Mouse (Mus musculus): Measurements from ENCODE around the gene Mfsd12. TPM values are rescaled to one million over a fixed set of nuclear protein-coding genes. Genes with fewer than 3 reads are reported as not detected.

Gene Mfsd12
- 4.8 and 6.9 TPM in 2 replicates for polyA plus RNA-seq (2014; fragmentation: Nextera tagmentation; extraction: Ambion mirVana)

DNA sequence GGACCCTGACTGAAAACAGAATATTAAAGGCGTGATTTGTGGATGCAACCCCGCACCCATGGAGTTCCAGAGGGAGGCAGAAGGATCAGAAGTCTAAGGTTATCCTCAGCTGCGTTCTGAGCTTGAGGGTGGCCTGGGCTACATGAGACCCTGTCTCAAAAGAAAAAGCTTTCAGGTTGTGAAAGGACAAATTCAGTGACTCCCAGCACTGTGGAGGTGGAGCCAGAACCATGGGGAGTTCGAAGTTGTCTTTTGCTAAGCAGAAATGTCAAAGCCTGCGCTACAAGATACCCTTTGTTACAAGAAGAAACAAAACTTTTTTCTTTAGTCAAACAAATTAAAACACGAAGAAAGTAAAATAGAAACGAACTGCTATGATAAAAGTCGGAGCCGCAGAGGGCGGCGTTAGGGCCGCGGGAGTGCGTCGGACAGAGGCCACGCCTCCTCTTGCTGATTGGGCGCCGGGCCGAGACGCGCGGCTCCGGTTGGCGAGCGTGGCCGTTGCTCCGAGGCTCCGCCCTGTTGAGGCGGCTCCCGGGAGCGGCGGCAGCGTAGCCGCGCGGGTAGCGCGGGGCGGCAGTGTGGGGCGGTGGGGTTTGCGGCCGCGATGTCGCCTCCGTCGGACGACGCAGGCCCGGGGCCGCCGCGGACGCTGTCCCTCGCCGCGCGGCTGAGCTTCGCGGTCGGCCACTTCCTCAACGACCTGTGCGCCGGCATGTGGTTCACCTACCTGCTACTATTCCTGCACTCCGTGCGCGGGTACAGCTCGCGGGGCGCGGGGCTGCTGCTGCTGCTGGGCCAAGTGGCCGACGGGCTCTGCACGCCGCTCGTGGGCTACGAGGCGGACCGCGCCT, at the start of gene Mfsd12:
Gene Mfsd12, plus strand, starts transcription at position 501 of the 854 bp plus-strand sequence.
- H3K9ac ChIP-seq (ENCODE audit: low read length), result peak within 1 kb of the TSS; percentile 73
- H3K27ac ChIP-seq (ENCODE audit: low read depth), result no peak within 1 kb of the TSS
- H3K27me3 ChIP-seq (replicated peaks; ENCODE audit: control insufficient read depth, insufficient read depth, low read length), result no peaks in the 10 kb centered on the region
- ATAC-seq (replicated peaks; ENCODE audit: low FRiP score, low TSS enrichment, low read depth) (peak; percentile 82), DNase-seq (ENCODE audit: low spot score) (no peak)
- peak within 1 kb of the TSS; percentile 97 for H3K4me2 ChIP-seq (ENCODE audit: low read length)
- H3K9me3 ChIP-seq (ENCODE audit: control insufficient read depth, low read length), result no peaks in the 10 kb centered on the region
- H3K36me3 ChIP-seq (ENCODE audit: control insufficient read depth, insufficient read depth, low read length), result peaks cover 6% of the 10 kb centered on the region; the same call in 1 of the 2 replicates
- peak within 1 kb of the TSS; percentile 71 for H3K4me3 ChIP-seq (ENCODE audit: low read depth, low read length)
- WGBS, result 2% methylated on average over 78 of the region's 79 CpGs
- H3K4me1 ChIP-seq (replicated peaks; ENCODE audit: control insufficient read depth, insufficient read depth, low read length), result peaks cover 18% of the 10 kb centered on the region

- Histone ChIP-seq H3K4me1 (replicated peaks; ENCODE audit: control insufficient read depth, insufficient read depth, low read length) (no peaks in the 10 kb centered on the region; the same call in 1 of the 2 replicates), H3K27ac (ENCODE audit: low read depth) (no peak overlapping the region), H3K27me3 (replicated peaks; ENCODE audit: control insufficient read depth, insufficient read depth, low read length) (no peaks in the 10 kb centered on the region), H3K9me3 (ENCODE audit: control insufficient read depth, low read length) (no peaks in the 10 kb centered on the region), H3K4me3 (ENCODE audit: low read depth, low read length) (no peak overlapping the region), H3K9ac (ENCODE audit: low read length) (no peak overlapping the region), H3K4me2 (ENCODE audit: low read length) (no peak overlapping the region), H3K36me3 (ENCODE audit: control insufficient read depth, insufficient read depth, low read length) (peaks cover 90% of the 10 kb centered on the region)
- 82% methylated on average over 5 of the region's 5 CpGs for WGBS
- ATAC-seq (replicated peaks; ENCODE audit: low FRiP score, low TSS enrichment, low read depth) (no peak), DNase-seq (ENCODE audit: low spot score) (no peak)
Observed at GRCm38 (mm10) chr10:81309571-81309970, 47.7 kb upstream of the Mfsd12 start.

GRCm38 (mm10) chr10:81313581-81313980, 43.7 kb upstream of the Mfsd12 start:
- no peak overlapping the region for H3K4me3 ChIP-seq (ENCODE audit: low read depth, low read length)
- 96% methylated on average over 13 of the region's 13 CpGs for WGBS
- H3K36me3 ChIP-seq (ENCODE audit: control insufficient read depth, insufficient read depth, low read length), result peaks cover 84% of the 10 kb centered on the region

DNA sequence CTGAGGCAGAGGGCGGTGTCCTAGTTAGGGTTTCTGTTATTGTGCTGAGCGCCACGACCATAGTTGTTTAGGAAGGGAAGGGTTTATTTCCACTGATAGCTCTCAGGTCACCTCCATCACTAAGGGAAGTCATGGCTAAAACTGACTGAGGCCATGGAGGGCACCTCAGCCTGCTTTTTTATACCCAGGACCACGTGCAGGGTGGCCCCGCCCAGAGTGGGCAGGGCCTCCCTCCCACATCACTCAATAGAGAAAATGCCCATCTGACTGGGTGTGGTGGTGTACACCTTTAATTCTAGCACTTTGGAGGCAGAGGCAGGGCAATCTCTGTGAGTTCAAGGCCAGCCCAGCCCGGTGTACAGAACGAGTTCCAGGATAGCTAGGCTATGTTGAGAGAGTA, 43.1 kb upstream of the Mfsd12 start:
- DNase-seq (ENCODE audit: low spot score) (no peak), ATAC-seq (replicated peaks; ENCODE audit: low FRiP score, low TSS enrichment, low read depth) (no peak)
- H3K9me3 ChIP-seq (ENCODE audit: control insufficient read depth, low read length), result no peaks in the 10 kb centered on the region
- WGBS, result 76% methylated on average over 7 of the region's 7 CpGs
- H3K36me3 ChIP-seq (ENCODE audit: control insufficient read depth, insufficient read depth, low read length), result peaks cover 78% of the 10 kb centered on the region
- H3K27ac ChIP-seq (ENCODE audit: low read depth), result no peak overlapping the region
- peaks cover 13% of the 10 kb centered on the region for H3K4me1 ChIP-seq (replicated peaks; ENCODE audit: control insufficient read depth, insufficient read depth, low read length)
- no peak overlapping the region for H3K4me3 ChIP-seq (ENCODE audit: low read depth, low read length)
- no peak overlapping the region for H3K9ac ChIP-seq (ENCODE audit: low read length)
- no peaks in the 10 kb centered on the region for H3K27me3 ChIP-seq (replicated peaks; ENCODE audit: control insufficient read depth, insufficient read depth, low read length)
- no peak overlapping the region for H3K4me2 ChIP-seq (ENCODE audit: low read length)

More at GRCm38 (mm10) chr10:81313581-81313980, 43.7 kb upstream of the Mfsd12 start:
- H3K9ac ChIP-seq (ENCODE audit: low read length), result no peak overlapping the region
- H3K4me1 ChIP-seq (replicated peaks; ENCODE audit: control insufficient read depth, insufficient read depth, low read length), result peaks cover 9% of the 10 kb centered on the region
- no peak for ATAC-seq (replicated peaks; ENCODE audit: low FRiP score, low TSS enrichment, low read depth)
- no peak overlapping the region for H3K27ac ChIP-seq (ENCODE audit: low read depth)
- no peak overlapping the region for H3K4me2 ChIP-seq (ENCODE audit: low read length)
- H3K9me3 ChIP-seq (ENCODE audit: control insufficient read depth, low read length), result no peaks in the 10 kb centered on the region
- H3K27me3 ChIP-seq (replicated peaks; ENCODE audit: control insufficient read depth, insufficient read depth, low read length), result no peaks in the 10 kb centered on the region
- DNase-seq (ENCODE audit: low spot score), result no peak

- no peaks in the 10 kb centered on the region for H3K27me3 ChIP-seq (replicated peaks; ENCODE audit: control insufficient read depth, insufficient read depth, low read length)
- no peak overlapping the region for H3K27ac ChIP-seq (ENCODE audit: low read depth)
- no peak overlapping the region for H3K4me3 ChIP-seq (ENCODE audit: low read depth, low read length)
- peaks cover 21% of the 10 kb centered on the region for H3K4me1 ChIP-seq (replicated peaks; ENCODE audit: control insufficient read depth, insufficient read depth, low read length)
- H3K36me3 ChIP-seq (ENCODE audit: control insufficient read depth, insufficient read depth, low read length), result peaks cover 64% of the 10 kb centered on the region
- H3K4me2 ChIP-seq (ENCODE audit: low read length), result no peak overlapping the region
- 93% methylated on average over 16 of the region's 16 CpGs for WGBS
- no peak overlapping the region for H3K9ac ChIP-seq (ENCODE audit: low read length)
- ATAC-seq (replicated peaks; ENCODE audit: low FRiP score, low TSS enrichment, low read depth), result no peak
- DNase-seq (ENCODE audit: low spot score), result no peak
- H3K9me3 ChIP-seq (ENCODE audit: control insufficient read depth, low read length), result no peaks in the 10 kb centered on the region
Observed at GRCm38 (mm10) chr10:81315587-81315986, 41.7 kb upstream of the Mfsd12 start.

- WGBS, result 47% methylated on average over 16 of the region's 16 CpGs
- Histone ChIP-seq H3K36me3 (ENCODE audit: control insufficient read depth, insufficient read depth, low read length) (peaks cover 55% of the 10 kb centered on the region), H3K4me1 (replicated peaks; ENCODE audit: control insufficient read depth, insufficient read depth, low read length) (peaks cover 21% of the 10 kb centered on the region), H3K27ac (ENCODE audit: low read depth) (no peak overlapping the region), H3K27me3 (replicated peaks; ENCODE audit: control insufficient read depth, insufficient read depth, low read length) (no peaks in the 10 kb centered on the region), H3K9me3 (ENCODE audit: control insufficient read depth, low read length) (no peaks in the 10 kb centered on the region), H3K4me3 (ENCODE audit: low read depth, low read length) (peak overlapping the region; percentile 20; the same call in 1 of the 2 replicates), H3K9ac (ENCODE audit: low read length) (peak overlapping the region; percentile 27; the same call in 1 of the 2 replicates), H3K4me2 (ENCODE audit: low read length) (peak overlapping the region; percentile 46)
- ATAC-seq (replicated peaks; ENCODE audit: low FRiP score, low TSS enrichment, low read depth) (no peak), DNase-seq (ENCODE audit: low spot score) (no peak)
Observed at GRCm38 (mm10) chr10:81316338-81317060, 40.8 kb upstream of the Mfsd12 start.

- WGBS, result 22% methylated on average over 20 of the region's 20 CpGs
- H3K9me3 ChIP-seq (ENCODE audit: control insufficient read depth, low read length), result no peaks in the 10 kb centered on the region
- peak overlapping the region; percentile 20; the same call in 1 of the 2 replicates for H3K4me3 ChIP-seq (ENCODE audit: low read depth, low read length)
- no peak overlapping the region for H3K27ac ChIP-seq (ENCODE audit: low read depth)
- no peak for ATAC-seq (replicated peaks; ENCODE audit: low FRiP score, low TSS enrichment, low read depth)
- H3K36me3 ChIP-seq (ENCODE audit: control insufficient read depth, insufficient read depth, low read length), result peaks cover 47% of the 10 kb centered on the region
- H3K4me1 ChIP-seq (replicated peaks; ENCODE audit: control insufficient read depth, insufficient read depth, low read length), result peaks cover 28% of the 10 kb centered on the region
- DNase-seq (ENCODE audit: low spot score), result no peak
- peak overlapping the region; percentile 27; the same call in 1 of the 2 replicates for H3K9ac ChIP-seq (ENCODE audit: low read length)
- H3K27me3 ChIP-seq (replicated peaks; ENCODE audit: control insufficient read depth, insufficient read depth, low read length), result no peaks in the 10 kb centered on the region
- peak overlapping the region; percentile 46 for H3K4me2 ChIP-seq (ENCODE audit: low read length)
Observed at GRCm38 (mm10) chr10:81317273-81317672, 40.0 kb upstream of the Mfsd12 start.

DNA sequence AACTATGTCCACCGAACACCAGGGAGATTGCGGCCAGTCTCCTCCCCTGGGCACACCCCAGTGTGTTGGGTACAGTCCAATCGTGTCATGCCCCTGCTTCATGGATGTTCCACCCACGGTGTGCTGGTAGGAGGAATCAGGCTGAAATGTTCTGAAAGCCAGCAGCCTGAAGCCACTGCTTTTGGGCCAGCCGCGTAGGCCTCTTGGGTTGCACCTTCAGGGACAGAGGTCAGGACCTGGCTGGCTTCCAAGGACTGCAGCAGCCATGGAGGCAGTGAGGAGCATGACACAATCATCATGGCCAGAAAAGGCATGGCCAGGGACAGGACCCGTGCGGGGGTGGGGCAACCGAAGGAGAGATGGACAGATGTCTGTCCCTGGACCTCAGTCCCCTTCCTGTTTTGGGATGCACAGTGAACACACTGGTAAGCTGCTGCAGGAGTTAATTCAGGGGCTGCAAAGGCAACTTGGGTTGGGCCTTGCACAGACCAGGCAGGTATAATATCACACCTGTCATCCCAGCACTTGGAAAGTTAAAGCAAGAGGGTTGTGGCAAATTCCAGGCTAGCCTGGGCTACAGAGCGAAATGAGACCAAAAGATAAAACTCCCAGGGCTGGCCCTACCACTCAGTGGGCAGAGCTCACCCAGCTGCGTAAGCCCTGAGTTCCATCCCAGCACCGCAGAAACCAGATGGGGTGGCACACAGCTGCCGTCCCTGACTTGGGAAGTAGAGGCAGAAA, 38.5 kb upstream of the Mfsd12 start:
- no peak overlapping the region for H3K4me3 ChIP-seq (ENCODE audit: low read depth, low read length)
- peak overlapping the region; percentile 37; the same call in 1 of the 2 replicates for H3K9ac ChIP-seq (ENCODE audit: low read length)
- no peak overlapping the region for H3K4me2 ChIP-seq (ENCODE audit: low read length)
- H3K27me3 ChIP-seq (replicated peaks; ENCODE audit: control insufficient read depth, insufficient read depth, low read length), result no peaks in the 10 kb centered on the region
- 89% methylated on average over 13 of the region's 13 CpGs for WGBS
- H3K36me3 ChIP-seq (ENCODE audit: control insufficient read depth, insufficient read depth, low read length), result peaks cover 47% of the 10 kb centered on the region
- ATAC-seq (replicated peaks; ENCODE audit: low FRiP score, low TSS enrichment, low read depth) (no peak), DNase-seq (ENCODE audit: low spot score) (no peak)
- peak overlapping the region; percentile 88; the same call in 1 of the 2 replicates for H3K27ac ChIP-seq (ENCODE audit: low read depth)
- peaks cover 31% of the 10 kb centered on the region for H3K4me1 ChIP-seq (replicated peaks; ENCODE audit: control insufficient read depth, insufficient read depth, low read length)
- H3K9me3 ChIP-seq (ENCODE audit: control insufficient read depth, low read length), result no peaks in the 10 kb centered on the region

Data from intestine, embryonic 14.5 days (tissue).